Mouse (Mus musculus): Measurements from ENCODE around the gene Usp48. TPM values are rescaled to one million over a fixed set of nuclear protein-coding genes. Genes with fewer than 3 reads are reported as not detected.
A peak's percentile ranks its signal among the peaks of the same experiment; 100 is the strongest.
"Not testable (repeated sequence)": the region's sequence is repeated elsewhere in the genome, so short reads cannot be mapped to it uniquely, and the experiment has no call there.

The Usp48 gene
- polyA plus RNA-seq, 1 experiment = 14.6 TPM

- H3K79me3 ChIP-seq (ENCODE audit: low read depth) = no peaks in the 10 kb centered on the region
- no peaks in the 10 kb centered on the region for H3K36me3 ChIP-seq (ENCODE audit: control insufficient read depth, insufficient read depth)
- H3K27me3 ChIP-seq (ENCODE audit: control insufficient read depth, insufficient read depth, insufficient read length) = no peaks in the 10 kb centered on the region
- H3ac ChIP-seq (ENCODE audit: control insufficient read depth, insufficient read length, low read depth) = no peak overlapping the region
- no peak overlapping the region for H3K4me3 ChIP-seq (ENCODE audit: insufficient read depth, poor library complexity, severe bottlenecking)
- TF ChIP-seq USF1 (IDR thresholded peaks at IDR 0.05; ENCODE audit: low read depth) (no peak), MAX (IDR thresholded peaks at IDR 0.05) (no peak), CEBPB (IDR thresholded peaks at IDR 0.05; ENCODE audit: low read depth) (no peak), MYOD1 (IDR thresholded peaks at IDR 0.05; ENCODE audit: control insufficient read depth, insufficient read length, low read depth) (no peak), FOSL1 (IDR thresholded peaks at IDR 0.05; ENCODE audit: insufficient read depth, low read length, poor library complexity, severe bottlenecking) (no peak), MYOG (IDR thresholded peaks at IDR 0.05; ENCODE audit: control insufficient read depth, extremely low read depth, insufficient read length) (no peak), CTCF (IDR thresholded peaks at IDR 0.05; ENCODE audit: control insufficient read depth, insufficient read depth, insufficient read length) (no peak)
- H3K79me2 ChIP-seq (ENCODE audit: control insufficient read depth, insufficient read depth) = no peaks in the 10 kb centered on the region
Measured at GRCm38 (mm10) chr4:137580299-137580698, 13.3 kb upstream of the Usp48 start.

DNA sequence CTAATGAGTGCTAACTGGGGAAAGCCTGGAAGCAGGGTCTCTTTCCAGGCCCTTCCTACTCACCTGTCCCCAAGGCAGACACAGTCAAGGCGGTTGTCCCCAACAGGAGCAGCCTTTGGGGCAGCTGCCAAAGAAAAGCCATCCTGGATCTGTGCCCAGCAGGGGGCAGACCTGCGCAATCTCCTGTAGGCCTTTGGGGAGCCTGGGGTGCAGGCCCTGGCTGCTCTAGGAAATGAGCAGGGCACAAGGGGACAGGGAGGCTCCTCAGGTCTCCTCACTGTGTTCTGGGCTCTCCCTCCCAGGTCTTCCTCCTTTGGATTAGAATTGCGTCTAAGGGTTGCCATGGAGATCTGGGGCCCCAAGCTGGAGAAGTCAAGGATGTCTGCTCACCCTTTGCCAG is 11.7 kb upstream of the Usp48 start:
- Histone ChIP-seq H3ac (ENCODE audit: control insufficient read depth, insufficient read length, low read depth) (no peak overlapping the region), H3K27me3 (ENCODE audit: control insufficient read depth, insufficient read depth, insufficient read length) (no peaks in the 10 kb centered on the region), H3K4me3 (ENCODE audit: insufficient read depth, poor library complexity, severe bottlenecking) (no peak overlapping the region), H3K36me3 (ENCODE audit: control insufficient read depth, insufficient read depth) (no peaks in the 10 kb centered on the region), H3K79me2 (ENCODE audit: control insufficient read depth, insufficient read depth) (no peaks in the 10 kb centered on the region), H3K79me3 (ENCODE audit: low read depth) (no peaks in the 10 kb centered on the region)
- TF ChIP-seq MYOG (IDR thresholded peaks at IDR 0.05; ENCODE audit: control insufficient read depth, extremely low read depth, insufficient read length) = no peak
- no peak for TF ChIP-seq FOSL1 (IDR thresholded peaks at IDR 0.05; ENCODE audit: insufficient read depth, low read length, poor library complexity, severe bottlenecking)
- TF ChIP-seq MYOD1 (IDR thresholded peaks at IDR 0.05; ENCODE audit: control insufficient read depth, insufficient read length, low read depth) = no peak
- no peak for TF ChIP-seq MAX (IDR thresholded peaks at IDR 0.05)
- TF ChIP-seq USF1 (IDR thresholded peaks at IDR 0.05; ENCODE audit: low read depth) = no peak
- TF ChIP-seq CTCF (IDR thresholded peaks at IDR 0.05; ENCODE audit: control insufficient read depth, insufficient read depth, insufficient read length) = no peak

DNA sequence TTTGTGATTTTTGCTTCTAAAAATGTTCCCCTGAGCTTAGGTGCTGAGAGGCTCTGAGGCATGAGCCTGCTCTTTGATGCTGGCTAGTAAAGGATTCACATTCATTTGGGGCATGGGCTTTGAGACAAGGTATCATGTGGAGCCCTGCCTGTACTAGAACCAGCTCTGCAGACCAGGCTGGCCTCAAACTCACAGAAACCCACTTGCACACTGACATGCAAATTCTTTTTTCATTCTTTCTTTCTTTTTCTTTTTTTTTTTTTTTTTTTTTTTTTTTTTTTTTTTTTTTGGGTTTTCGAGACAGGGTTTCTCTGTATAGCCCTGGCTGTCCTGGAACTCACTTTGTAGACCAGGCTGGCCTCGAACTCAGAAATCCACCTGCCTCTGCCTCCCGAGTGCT is 4.5 kb upstream of the Usp48 start:
- H3K79me2 ChIP-seq (ENCODE audit: control insufficient read depth, insufficient read depth); H3ac ChIP-seq (ENCODE audit: control insufficient read depth, insufficient read length, low read depth); H3K4me3 ChIP-seq (ENCODE audit: insufficient read depth, poor library complexity, severe bottlenecking); H3K27me3 ChIP-seq (ENCODE audit: control insufficient read depth, insufficient read depth, insufficient read length); H3K79me3 ChIP-seq (ENCODE audit: low read depth); H3K36me3 ChIP-seq (ENCODE audit: control insufficient read depth, insufficient read depth): not testable (repeated sequence)

DNA sequence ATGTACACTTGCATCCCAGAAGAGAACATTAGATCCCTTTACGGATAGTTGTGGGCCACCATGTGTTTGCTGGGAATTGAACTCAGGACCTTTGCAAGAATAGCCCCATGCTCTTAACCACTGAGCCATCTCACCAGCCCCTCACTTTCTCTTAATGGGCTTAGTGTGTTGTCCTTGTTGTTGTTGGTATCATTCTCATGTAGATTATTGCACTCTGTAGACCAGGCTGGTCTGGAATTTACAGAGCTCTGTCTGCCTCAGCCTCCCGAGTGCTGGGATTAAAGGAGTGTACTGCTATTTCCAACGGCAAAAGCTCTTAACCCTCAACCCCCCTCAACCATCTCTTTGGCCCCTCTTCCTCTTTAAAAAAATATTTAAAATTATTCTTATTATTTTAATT is 4.0 kb upstream of the Usp48 start:
- no peaks in the 10 kb centered on the region for H3K36me3 ChIP-seq (ENCODE audit: control insufficient read depth, insufficient read depth)
- H3K4me3 ChIP-seq (ENCODE audit: insufficient read depth, poor library complexity, severe bottlenecking) = no peak overlapping the region
- peaks cover 9% of the 10 kb centered on the region for H3K27me3 ChIP-seq (ENCODE audit: control insufficient read depth, insufficient read depth, insufficient read length)
- no peak overlapping the region for H3ac ChIP-seq (ENCODE audit: control insufficient read depth, insufficient read length, low read depth)
- H3K79me3 ChIP-seq (ENCODE audit: low read depth) = peaks cover 3% of the 10 kb centered on the region
- peaks cover 6% of the 10 kb centered on the region for H3K79me2 ChIP-seq (ENCODE audit: control insufficient read depth, insufficient read depth)
- TF ChIP-seq MYOG (IDR thresholded peaks at IDR 0.05; ENCODE audit: control insufficient read depth, extremely low read depth, insufficient read length) (no peak), CEBPB (IDR thresholded peaks at IDR 0.05; ENCODE audit: low read depth) (no peak), CTCF (IDR thresholded peaks at IDR 0.05; ENCODE audit: control insufficient read depth, insufficient read depth, insufficient read length) (no peak), FOSL1 (IDR thresholded peaks at IDR 0.05; ENCODE audit: insufficient read depth, low read length, poor library complexity, severe bottlenecking) (no peak), USF1 (IDR thresholded peaks at IDR 0.05; ENCODE audit: low read depth) (no peak), MAX (IDR thresholded peaks at IDR 0.05) (no peak), MYOD1 (IDR thresholded peaks at IDR 0.05; ENCODE audit: control insufficient read depth, insufficient read length, low read depth) (no peak)

DNA sequence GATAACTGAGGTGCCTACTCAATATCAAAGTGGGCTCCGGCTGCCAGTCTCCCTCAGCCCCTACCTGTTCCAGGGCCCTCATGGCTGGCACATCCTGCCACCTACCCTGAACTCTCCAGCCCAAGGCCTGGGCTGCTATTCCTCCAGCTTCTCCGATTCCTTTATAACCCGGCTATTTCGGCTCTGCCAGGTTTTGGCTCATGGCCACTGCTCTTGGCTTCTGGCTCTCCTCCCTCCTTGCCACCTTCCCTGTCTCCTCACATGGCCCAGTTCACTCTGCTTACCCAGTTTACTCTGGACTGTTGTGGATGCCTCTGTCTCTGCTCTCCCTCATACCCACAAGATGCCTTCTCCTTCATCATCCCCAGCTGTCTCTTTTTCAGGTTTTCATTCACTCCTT is 2.6 kb upstream of the Usp48 start:
- Histone ChIP-seq H3K79me3 (ENCODE audit: low read depth) (peaks cover 17% of the 10 kb centered on the region), H3ac (ENCODE audit: control insufficient read depth, insufficient read length, low read depth) (no peak overlapping the region), H3K4me3 (ENCODE audit: insufficient read depth, poor library complexity, severe bottlenecking) (no peak overlapping the region), H3K27me3 (ENCODE audit: control insufficient read depth, insufficient read depth, insufficient read length) (peaks cover 9% of the 10 kb centered on the region), H3K79me2 (ENCODE audit: control insufficient read depth, insufficient read depth) (peaks cover 20% of the 10 kb centered on the region), H3K36me3 (ENCODE audit: control insufficient read depth, insufficient read depth) (no peaks in the 10 kb centered on the region)
- TF ChIP-seq MYOD1 (IDR thresholded peaks at IDR 0.05; ENCODE audit: control insufficient read depth, insufficient read length, low read depth) = no peak
- TF ChIP-seq CTCF (IDR thresholded peaks at IDR 0.05; ENCODE audit: control insufficient read depth, insufficient read depth, insufficient read length) = no peak
- TF ChIP-seq MYOG (IDR thresholded peaks at IDR 0.05; ENCODE audit: control insufficient read depth, extremely low read depth, insufficient read length) = no peak

- no peak for TF ChIP-seq CTCF (IDR thresholded peaks at IDR 0.05; ENCODE audit: control insufficient read depth, insufficient read depth, insufficient read length)
- no peak for TF ChIP-seq MYOG (IDR thresholded peaks at IDR 0.05; ENCODE audit: control insufficient read depth, extremely low read depth, insufficient read length)
- TF ChIP-seq MAX (IDR thresholded peaks at IDR 0.05) = no peak
- TF ChIP-seq FOSL1 (IDR thresholded peaks at IDR 0.05; ENCODE audit: insufficient read depth, low read length, poor library complexity, severe bottlenecking) = no peak
- no peak for TF ChIP-seq CEBPB (IDR thresholded peaks at IDR 0.05; ENCODE audit: low read depth)
Measured at GRCm38 (mm10) chr4:137594496-137595270, 1.1 kb downstream of the Usp48 start.

More at GRCm38 (mm10) chr4:137594496-137595270, 1.1 kb downstream of the Usp48 start:
- Histone ChIP-seq H3K79me3 (ENCODE audit: low read depth) (peaks cover 45% of the 10 kb centered on the region), H3K79me2 (ENCODE audit: control insufficient read depth, insufficient read depth) (peaks cover 52% of the 10 kb centered on the region), H3ac (ENCODE audit: control insufficient read depth, insufficient read length, low read depth) (peak overlapping the region; percentile 98), H3K36me3 (ENCODE audit: control insufficient read depth, insufficient read depth) (no peaks in the 10 kb centered on the region), H3K4me3 (ENCODE audit: insufficient read depth, poor library complexity, severe bottlenecking) (peak overlapping the region; percentile 82), H3K27me3 (ENCODE audit: control insufficient read depth, insufficient read depth, insufficient read length) (peaks cover 6% of the 10 kb centered on the region)
